Mouse (Mus musculus) MEL (cell line): Measurements from ENCODE around the gene Vash1. TPM values are rescaled to one million over a fixed set of nuclear protein-coding genes. Genes with fewer than 3 reads are reported as not detected.

ENCODE experiments used
- DNase-seq: peaks from one replicate; pipeline ENCODE4 v3.0.0; 2011; ENCODE audit warnings: low read depth, low spot score
- H3K27ac ChIP-seq: 2 replicates; pipeline ENCODE4 v1.5.1; 2012; ENCODE audit warnings: low read depth, mild to moderate bottlenecking, control low read depth, low read length, moderate library complexity; ENCODE audit not compliant: control insufficient read depth
- H3K27me3 ChIP-seq, 2 experiments: fragments of 150-350 bp in 1 of 2; sonication (generic) in 1 of 2; 2 replicates each; pipeline ENCODE4 v1.6.1; 2012; ENCODE audit warnings: low read length in 2 of 2, mild to moderate bottlenecking in 2 of 2, improper control_type of control experiment in 1 of 2, moderate library complexity in 1 of 2; ENCODE audit not compliant: insufficient read depth in 2 of 2, control insufficient read depth in 1 of 2
- H3K36me3 ChIP-seq, 2 experiments: 2 replicates each; pipeline ENCODE4 v1.6.1; 2012 to 2014; ENCODE audit warnings: low read length in 2 of 2, improper control_type of control experiment in 1 of 2, inconsistent platforms in 1 of 2, mild to moderate bottlenecking in 1 of 2; ENCODE audit not compliant: insufficient read depth in 2 of 2, control insufficient read depth in 1 of 2
- H3K4me1 ChIP-seq, 2 experiments: fragments of 150-350 bp in 1 of 2; sonication (generic) in 1 of 2; 2 replicates each; pipeline ENCODE4 v1.6.1; 2012; ENCODE audit warnings: low read length in 2 of 2, improper control_type of control experiment in 1 of 2, mild to moderate bottlenecking in 1 of 2; ENCODE audit not compliant: insufficient read depth in 2 of 2, control insufficient read depth in 1 of 2
- H3K4me3 ChIP-seq, 2 experiments: fragments of 150-350 bp in 1 of 2; sonication (generic) in 1 of 2; 2 replicates each; pipeline ENCODE4 v1.5.1; 2012; ENCODE audit warnings: low read depth in 2 of 2, low read length in 2 of 2, mild to moderate bottlenecking in 2 of 2, moderate library complexity in 2 of 2, control low read depth in 1 of 2, improper control_type of control experiment in 1 of 2; ENCODE audit not compliant: control insufficient read depth in 1 of 2, insufficient read depth in 1 of 2
- H3K79me2 ChIP-seq: 2 replicates; pipeline ENCODE4 v1.6.1; 2012; ENCODE audit warnings: mild to moderate bottlenecking, low read length, moderate library complexity; ENCODE audit not compliant: control insufficient read depth, poor library complexity, insufficient read depth
- H3K9ac ChIP-seq: 2 replicates; pipeline ENCODE4 v1.6.1; 2012; ENCODE audit warnings: low read depth, mild to moderate bottlenecking, control low read depth, low read length, moderate library complexity; ENCODE audit not compliant: control insufficient read depth, poor library complexity, severe bottlenecking
- H3K9me3 ChIP-seq: fragments of 150-350 bp; sonication (generic); replicated peaks from 2 replicates; pipeline ENCODE4 v1.6.1; 2012; ENCODE audit warnings: mild to moderate bottlenecking, low read length, improper control_type of control experiment, moderate library complexity; ENCODE audit not compliant: insufficient read depth
- CHD1 ChIP-seq: IDR thresholded peaks from 2 replicates; pipeline ENCODE4 v1.6.1; 2012; ENCODE audit warnings: low read depth, mild to moderate bottlenecking, inconsistent platforms, low read length, improper control_type of control experiment
- CTCF ChIP-seq, 3 experiments: IDR thresholded peaks in 2 of 3; conservative IDR thresholded peaks in 1 of 3; 2 replicates each; pipeline ENCODE4 v1.5.1; 2011 to 2012; ENCODE audit warnings: low read length in 3 of 3, low read depth in 2 of 3, mild to moderate bottlenecking in 2 of 3, improper control_type of control experiment in 1 of 3, inconsistent platforms in 1 of 3, mixed read lengths in 1 of 3, moderate library complexity in 1 of 3; ENCODE audit not compliant: control insufficient read depth in 1 of 3, insufficient read depth in 1 of 3, poor library complexity in 1 of 3, severe bottlenecking in 1 of 3
- GATA1 ChIP-seq: IDR thresholded peaks from 2 replicates; pipeline ENCODE4 v1.6.1; 2011; ENCODE audit warnings: low read depth, low read length, improper control_type of control experiment
- JUND ChIP-seq: IDR thresholded peaks from 2 replicates; pipeline ENCODE4 v1.6.1; 2011; ENCODE audit warnings: low read depth, mild to moderate bottlenecking, improper control_type of control experiment, low read length
- KAT2A ChIP-seq: conservative IDR thresholded peaks from 2 replicates; pipeline ENCODE4 v1.6.1; 2012; ENCODE audit warnings: low read depth, low read length, improper control_type of control experiment, inconsistent platforms
- MAFK ChIP-seq: IDR thresholded peaks from 2 replicates; pipeline ENCODE4 v1.6.1; 2011; ENCODE audit warnings: low read depth, mild to moderate bottlenecking, low read length, improper control_type of control experiment, borderline replicate concordance
- MAX ChIP-seq: IDR thresholded peaks from 2 replicates; pipeline ENCODE4 v1.6.1; 2011; ENCODE audit warnings: low read length, improper control_type of control experiment
- MEF2A ChIP-seq: IDR thresholded peaks from 2 replicates; pipeline ENCODE4 v1.6.1; 2014; ENCODE audit warnings: low read depth, mild to moderate bottlenecking, inconsistent platforms, low read length, improper control_type of control experiment; ENCODE audit not compliant: poor library complexity, insufficient replicate concordance, severe bottlenecking; ENCODE audit errors: extremely low read depth
- MYC ChIP-seq: IDR thresholded peaks from 2 replicates; pipeline ENCODE4 v1.6.1; 2011; ENCODE audit warnings: low read depth, mild to moderate bottlenecking, low read length, improper control_type of control experiment, moderate library complexity
- NELFE ChIP-seq: IDR thresholded peaks from 2 replicates; pipeline ENCODE4 v1.6.1; 2011; ENCODE audit warnings: low read depth, low read length, improper control_type of control experiment
- RAD21 ChIP-seq: IDR thresholded peaks from 2 replicates; pipeline ENCODE4 v1.6.1; 2011; ENCODE audit warnings: mild to moderate bottlenecking, low read depth, low read length, improper control_type of control experiment
- SIN3A ChIP-seq: IDR thresholded peaks from 2 replicates; pipeline ENCODE4 v1.6.1; 2012; ENCODE audit warnings: low read length, improper control_type of control experiment, inconsistent platforms
- SMC3 ChIP-seq: IDR thresholded peaks from 2 replicates; pipeline ENCODE4 v1.6.1; 2011; ENCODE audit warnings: low read depth, low read length, improper control_type of control experiment
- TAL1 ChIP-seq: IDR thresholded peaks from 2 replicates; pipeline ENCODE4 v1.6.1; 2012; ENCODE audit warnings: mild to moderate bottlenecking, inconsistent platforms, low read length, moderate library complexity, mixed read lengths
- UBTF ChIP-seq: IDR thresholded peaks from 2 replicates; pipeline ENCODE4 v1.6.1; 2012; ENCODE audit warnings: low read depth, mild to moderate bottlenecking, inconsistent platforms, low read length, improper control_type of control experiment, moderate library complexity, borderline replicate concordance; ENCODE audit not compliant: insufficient read depth
- USF1 ChIP-seq: IDR thresholded peaks from 2 replicates; pipeline ENCODE4 v1.6.1; 2014; ENCODE audit warnings: low read depth, mild to moderate bottlenecking, inconsistent platforms, low read length, improper control_type of control experiment, moderate library complexity
- ZC3H11A ChIP-seq: IDR thresholded peaks from 2 replicates; pipeline ENCODE4 v1.6.1; 2012; ENCODE audit warnings: low read depth, mild to moderate bottlenecking, inconsistent platforms, low read length, improper control_type of control experiment
- ZMIZ1 ChIP-seq: IDR thresholded peaks from 2 replicates; pipeline ENCODE4 v1.6.1; 2012; ENCODE audit warnings: low read depth, mild to moderate bottlenecking, inconsistent platforms, low read length, improper control_type of control experiment, moderate library complexity
- polyA plus RNA-seq, 2 experiments: library from polyadenylated mRNA; stranded (reverse) in 1 of 2; unstranded in 1 of 2; fragments of >175 nt in 1 of 2; fragments of >200 nt in 1 of 2; gene quantifications; 2 replicates each; pipeline versions ENCODE4 v1.2.1 to v1.2.4; 2012; ENCODE audit warnings: low replicate concordance in 2 of 2, low read depth in 1 of 2; ENCODE audit not compliant: insufficient read length in 2 of 2, insufficient read depth in 1 of 2, missing spikeins in 1 of 2
- total RNA-seq: library from RNA; depleted of rRNA; stranded (reverse); fragments of 300-350 nt; gene quantifications from 2 replicates; pipeline ENCODE4 v1.2.3, GENCODE M21; 2012

Gene Vash1
- total and polyA plus RNA-seq, 3 experiments = 0.24 to 0.39 TPM; not detected in 1

DNA sequence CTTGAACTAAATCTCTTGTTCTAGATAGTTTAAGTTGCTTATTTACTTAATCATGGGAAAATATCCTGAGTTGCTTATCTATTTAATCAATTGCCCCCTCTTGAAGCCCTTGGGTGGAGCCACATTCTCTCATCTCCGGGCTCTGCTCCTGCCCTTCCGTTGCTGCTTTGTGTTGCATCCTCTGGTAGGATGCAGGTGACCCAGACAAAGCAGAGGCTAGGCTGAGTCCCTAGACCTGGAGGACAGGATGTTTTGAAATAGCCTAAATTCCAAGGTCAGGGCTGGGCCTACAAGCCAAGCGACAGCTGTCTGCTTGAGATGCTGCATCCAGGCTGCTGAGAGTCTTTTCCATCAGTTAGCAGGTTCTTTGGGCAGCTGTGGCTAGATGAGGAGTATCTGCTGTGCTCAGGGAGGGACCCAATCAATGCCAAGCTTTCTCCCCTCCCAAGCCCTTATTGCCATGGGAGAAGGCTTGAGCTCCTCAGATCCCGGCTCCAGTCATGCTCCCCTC is 9.0 kb downstream of the Vash1 start:
- Histone ChIP-seq H3K9me3 (no peaks in the 10 kb centered on the region), H3K79me2 (no peaks in the 10 kb centered on the region), H3K27me3 (no peaks in the 10 kb centered on the region), H3K4me3 (no peak overlapping the region), H3K9ac (no peak overlapping the region), H3K36me3 (no peaks in the 10 kb centered on the region), H3K4me1 (0 out of 4 replicates have a peak, but pooled peaks cover 0 to 8% of the 10 kb centered on the region in 2 experiments), H3K27ac (no peak overlapping the region)
- no peak for DNase-seq
- TF ChIP-seq CTCF (IDR thresholded peaks at IDR 0.05 in 2 of 3, conservative IDR thresholded peaks at IDR 0.05 in 1 of 3; ENCODE audit: control insufficient read depth in 1 of 3, insufficient read depth in 1 of 3, low read depth in 2 of 3, low read length in 3 of 3, poor library complexity in 1 of 3, severe bottlenecking in 1 of 3) (no peak), SIN3A (no peak), RAD21 (no peak), SMC3 (no peak), NELFE (no peak), KAT2A (no peak), MAFK (no peak)
- TF ChIP-seq, all 39 proteins: peak for 0

DNA sequence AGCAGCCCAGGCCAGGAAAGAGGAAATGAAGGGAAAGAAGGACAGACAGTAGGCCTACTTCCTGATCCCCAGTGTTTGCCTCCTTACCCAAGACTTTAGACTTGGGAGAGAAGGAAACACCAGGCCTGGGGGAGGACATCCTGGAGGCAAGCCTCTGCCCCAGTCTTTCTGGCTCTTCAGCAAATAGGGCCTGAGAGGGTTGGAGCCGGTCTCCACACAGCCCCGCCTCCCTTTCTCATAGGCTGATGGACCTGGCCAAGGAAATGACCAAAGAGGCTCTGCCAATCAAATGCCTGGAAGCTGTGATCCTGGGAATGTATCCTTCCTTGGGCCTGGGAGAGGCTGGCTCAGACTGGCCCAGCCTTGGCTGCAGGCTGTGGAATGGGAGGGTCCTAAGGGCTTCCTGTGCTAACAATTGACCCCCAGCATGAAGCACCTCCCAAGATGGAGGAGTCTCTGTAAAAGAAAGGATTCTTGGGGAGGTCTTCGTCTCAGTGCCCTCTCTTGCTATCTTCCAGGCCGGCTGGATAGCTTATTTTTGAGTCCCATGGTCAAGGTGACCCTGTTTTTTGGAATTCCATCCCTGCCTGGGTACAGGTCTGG is 9.6 kb downstream of the Vash1 start:
- Histone ChIP-seq H3K9me3 (no peaks in the 10 kb centered on the region), H3K27ac (no peak overlapping the region), H3K4me1 (0 out of 4 replicates have a peak, but pooled peaks cover 0 to 8% of the 10 kb centered on the region in 2 experiments), H3K79me2 (no peaks in the 10 kb centered on the region), H3K9ac (no peak overlapping the region), H3K36me3 (no peaks in the 10 kb centered on the region), H3K4me3 (no peak overlapping the region), H3K27me3 (no peaks in the 10 kb centered on the region)
- TF ChIP-seq ZMIZ1 = no peak
- TF ChIP-seq MYC = no peak
- TF ChIP-seq SMC3 = no peak
- no peak for TF ChIP-seq UBTF
- DNase-seq = no peak

DNA sequence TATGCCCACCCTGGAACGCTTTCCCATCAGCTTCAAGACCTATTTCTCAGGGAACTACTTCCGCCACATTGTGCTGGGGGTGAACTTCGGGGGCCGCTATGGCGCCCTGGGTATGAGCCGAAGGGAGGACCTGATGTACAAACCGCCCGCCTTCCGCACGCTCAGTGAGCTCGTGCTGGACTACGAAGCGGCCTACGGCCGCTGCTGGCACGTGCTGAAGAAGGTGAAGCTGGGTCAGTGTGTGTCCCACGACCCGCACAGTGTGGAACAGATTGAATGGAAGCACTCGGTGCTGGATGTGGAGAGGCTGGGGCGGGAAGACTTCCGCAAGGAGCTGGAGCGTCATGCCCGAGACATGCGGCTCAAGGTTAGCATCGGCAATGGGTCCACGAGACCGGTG is 10.4 kb downstream of the Vash1 start:
- H3K27ac ChIP-seq = no peak overlapping the region

More for the DNA sequence above, 10.4 kb downstream of the Vash1 start:
- no peak for TF ChIP-seq ZC3H11A
- TF ChIP-seq MEF2A = no peak
- TF ChIP-seq TAL1 = no peak
- TF ChIP-seq JUND = no peak
- no peak for TF ChIP-seq MAX
- TF ChIP-seq GATA1 = no peak
- TF ChIP-seq CHD1 = no peak
- TF ChIP-seq USF1 = no peak
- no peak for TF ChIP-seq UBTF
- Histone ChIP-seq H3K4me3 (no peak overlapping the region), H3K9me3 (no peaks in the 10 kb centered on the region), H3K79me2 (no peaks in the 10 kb centered on the region), H3K27me3 (no peaks in the 10 kb centered on the region), H3K9ac (no peak overlapping the region), H3K36me3 (no peaks in the 10 kb centered on the region), H3K4me1 (0 out of 4 replicates have a peak, but pooled peaks cover 0 to 3% of the 10 kb centered on the region in 2 experiments)
- no peak for DNase-seq
